Mouse (Mus musculus) limb, embryonic 10.5 days (tissue): ENCODE data around the gene Rtp4. TPM values are rescaled to one million over a fixed set of nuclear protein-coding genes. Genes with fewer than 3 reads are reported as not detected.

Source experiments
- DNase-seq: peaks from one replicate; pipeline ENCODE4 v3.0.0-alpha.2; 2017; ENCODE audit warnings: low spot score
- H3K27ac ChIP-seq: fragments of 300-500 bp; sonication (generic); 2 replicates; pipeline ENCODE4 v1.5.1; 2016; ENCODE audit warnings: mild to moderate bottlenecking
- H3K27me3 ChIP-seq: fragments of 300-500 bp; sonication (generic); 2 replicates; pipeline ENCODE4 v1.6.1; 2016; ENCODE audit warnings: low read depth, mild to moderate bottlenecking; ENCODE audit not compliant: poor library complexity, severe bottlenecking
- H3K36me3 ChIP-seq: fragments of 300-500 bp; sonication (generic); 2 replicates; pipeline ENCODE4 v1.6.1; 2016; ENCODE audit warnings: mild to moderate bottlenecking, moderate library complexity
- H3K4me1 ChIP-seq: fragments of 300-500 bp; sonication (generic); 2 replicates; pipeline ENCODE4 v1.6.1; 2016
- H3K4me3 ChIP-seq: fragments of 300-500 bp; sonication (generic); 2 replicates; pipeline ENCODE4 v1.5.1; 2016; ENCODE audit warnings: mild to moderate bottlenecking, moderate library complexity
- H3K9me3 ChIP-seq: fragments of 300-500 bp; sonication (generic); replicated peaks from 2 replicates; pipeline ENCODE4 v1.6.1; 2016; ENCODE audit warnings: mild to moderate bottlenecking
- WGBS: fragments of 180-500 bp; shearing (Covaris S2); methylation state at CpG from one replicate; pipeline ENCODE4 v1.1.7; 2016; 5-methylcytosine and 5-hydroxymethylcytosine counted together
- polyA plus RNA-seq: library from polyadenylated mRNA; unstranded; fragments of >200 nt; fragmentation: Nextera tagmentation; extraction: Ambion mirVana; gene quantifications from 2 replicates; pipeline ENCODE4 v1.2.1, GENCODE M21; 2016

Rtp4 gene
- polyA plus RNA-seq, 1 experiment from 2014 or later = 0.98 TPM

DNA sequence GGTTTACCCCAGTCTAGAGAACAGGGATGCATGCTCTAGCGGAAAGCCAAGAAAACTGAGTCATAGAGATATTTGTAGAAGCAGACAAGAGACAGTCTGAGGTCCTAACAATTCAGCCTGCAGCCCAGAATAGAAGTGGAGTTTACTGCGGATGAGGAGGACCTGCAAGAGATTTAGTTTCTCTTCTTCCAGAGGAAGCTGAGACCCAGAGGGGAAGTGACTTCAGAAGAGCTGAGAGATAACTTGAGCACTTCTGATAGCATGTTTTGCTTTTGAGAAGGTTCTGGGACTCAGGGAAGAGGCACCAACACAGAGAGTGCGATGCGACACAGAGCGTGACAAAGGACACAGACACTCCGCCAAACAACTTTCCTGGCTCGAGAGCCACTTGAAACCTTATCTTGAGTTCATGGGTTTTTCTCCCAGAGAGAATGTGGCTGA, 21.4 kb upstream of the Rtp4 start:
- no peaks in the 10 kb centered on the region for H3K36me3 ChIP-seq
- peaks cover 6% of the 10 kb centered on the region; the same call in 1 of the 2 replicates for H3K4me1 ChIP-seq
- no peak for DNase-seq
- WGBS = 84% methylated on average over 7 of the region's 7 CpGs
- H3K27ac ChIP-seq = no peak overlapping the region
- H3K27me3 ChIP-seq = no peaks in the 10 kb centered on the region
- no peak overlapping the region for H3K4me3 ChIP-seq
- no peaks in the 10 kb centered on the region for H3K9me3 ChIP-seq

DNA sequence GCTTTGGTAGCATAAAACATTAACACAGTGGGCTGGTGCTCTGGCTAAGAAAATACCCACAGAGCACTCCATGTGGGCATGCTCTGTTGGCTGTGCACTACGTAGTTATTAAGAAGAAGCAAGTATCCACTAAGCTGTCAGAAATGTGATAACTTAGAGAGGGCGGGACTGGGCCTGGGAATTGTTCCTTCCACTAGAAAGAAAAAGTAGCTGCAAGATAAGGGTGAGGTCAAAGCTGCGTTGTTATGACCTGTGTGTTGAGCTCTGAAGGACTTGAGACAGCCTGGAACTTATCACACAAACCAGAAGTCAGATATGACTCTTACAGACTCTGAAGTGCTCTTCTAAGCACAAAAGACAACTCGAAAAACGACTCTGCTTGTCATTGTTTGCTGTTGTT, 19.5 kb upstream of the Rtp4 start:
- no peak for DNase-seq
- Histone ChIP-seq H3K4me1 (peaks cover 6% of the 10 kb centered on the region; the same call in 1 of the 2 replicates), H3K9me3 (no peaks in the 10 kb centered on the region), H3K27ac (no peak overlapping the region), H3K27me3 (0 out of 2 replicates have a peak, but pooled peaks cover 5% of the 10 kb centered on the region), H3K4me3 (no peak overlapping the region), H3K36me3 (no peaks in the 10 kb centered on the region)
- WGBS = 85% methylated on average over 5 of the region's 5 CpGs

DNA sequence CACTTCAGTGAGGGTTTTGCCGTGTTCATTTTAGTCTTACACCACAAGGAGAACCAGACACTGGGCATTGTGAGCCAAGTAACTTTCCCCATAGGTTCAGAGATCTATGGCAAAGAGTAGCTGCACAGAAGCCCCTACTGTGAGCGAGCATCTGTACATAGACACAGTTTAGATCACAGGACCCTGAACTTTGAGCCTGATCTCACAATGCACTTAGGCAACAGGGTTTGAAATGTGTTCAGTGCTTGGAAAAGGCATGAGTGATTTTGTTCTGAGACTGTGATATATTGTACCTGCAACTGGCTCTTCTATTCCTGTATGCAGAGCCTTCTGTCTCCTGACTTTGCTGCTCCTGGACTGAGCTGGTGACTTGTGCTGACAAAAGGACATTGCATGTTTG, 18.8 kb upstream of the Rtp4 start:
- no peak overlapping the region for H3K4me3 ChIP-seq
- no peaks in the 10 kb centered on the region for H3K36me3 ChIP-seq
- H3K27me3 ChIP-seq = 0 out of 2 replicates have a peak, but pooled peaks cover 5% of the 10 kb centered on the region
- no peaks in the 10 kb centered on the region for H3K9me3 ChIP-seq
- no peak overlapping the region for H3K27ac ChIP-seq
- WGBS = 91% methylated on average over 2 of the region's 2 CpGs
- peaks cover 13% of the 10 kb centered on the region for H3K4me1 ChIP-seq
- no peak for DNase-seq

DNA sequence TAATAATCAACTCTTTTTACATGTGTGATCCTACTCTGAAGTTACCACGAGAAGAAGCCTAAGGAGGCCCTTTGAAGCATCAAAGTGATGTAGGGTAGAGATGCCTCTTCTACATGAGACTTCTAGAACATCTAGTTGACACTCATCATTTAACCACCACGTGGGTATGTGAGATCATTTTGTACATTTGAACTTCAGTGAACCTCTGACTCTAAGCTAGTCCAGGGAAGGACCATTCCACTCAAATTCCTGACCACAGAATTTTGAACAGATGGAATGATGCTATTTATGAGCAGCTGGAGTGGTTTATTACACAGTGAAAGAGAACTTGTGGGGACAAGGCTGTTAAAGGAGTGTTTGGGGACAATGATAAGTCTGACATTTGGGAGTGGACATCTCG, 17.6 kb upstream of the Rtp4 start:
- H3K9me3 ChIP-seq = no peaks in the 10 kb centered on the region
- peaks cover 10% of the 10 kb centered on the region for H3K4me1 ChIP-seq
- H3K4me3 ChIP-seq = no peak overlapping the region
- 76% methylated on average over 3 of the region's 3 CpGs for WGBS
- no peaks in the 10 kb centered on the region for H3K36me3 ChIP-seq
- H3K27ac ChIP-seq = no peak overlapping the region
- H3K27me3 ChIP-seq = 0 out of 2 replicates have a peak, but pooled peaks cover 5% of the 10 kb centered on the region
- DNase-seq = no peak

DNA sequence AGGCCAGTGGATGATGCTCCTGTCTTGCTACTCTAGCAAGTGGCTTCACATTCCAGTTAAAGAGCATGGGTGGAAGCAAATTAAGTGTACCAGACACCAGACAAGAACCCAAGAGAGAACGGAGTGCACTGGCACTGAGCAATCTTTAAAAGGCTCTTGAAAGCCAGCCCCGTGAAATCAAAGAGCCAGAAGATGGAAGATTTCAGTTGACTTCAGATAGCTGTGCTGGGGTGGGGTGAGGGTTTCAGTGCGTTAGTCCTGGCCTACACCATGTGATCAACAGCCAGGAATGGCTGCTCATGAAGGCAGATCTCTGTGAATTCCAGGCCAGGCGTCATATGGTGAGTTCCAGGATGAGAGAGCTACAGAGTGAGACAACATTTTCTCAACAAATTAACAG, 16.7 kb upstream of the Rtp4 start:
- Histone ChIP-seq H3K4me1 (peaks cover 10% of the 10 kb centered on the region), H3K36me3 (no peaks in the 10 kb centered on the region), H3K27ac (no peak overlapping the region), H3K27me3 (0 out of 2 replicates have a peak, but pooled peaks cover 5% of the 10 kb centered on the region), H3K4me3 (no peak overlapping the region), H3K9me3 (no peaks in the 10 kb centered on the region)
- 66% methylated on average over 4 of the region's 4 CpGs for WGBS
- DNase-seq = no peak

DNA sequence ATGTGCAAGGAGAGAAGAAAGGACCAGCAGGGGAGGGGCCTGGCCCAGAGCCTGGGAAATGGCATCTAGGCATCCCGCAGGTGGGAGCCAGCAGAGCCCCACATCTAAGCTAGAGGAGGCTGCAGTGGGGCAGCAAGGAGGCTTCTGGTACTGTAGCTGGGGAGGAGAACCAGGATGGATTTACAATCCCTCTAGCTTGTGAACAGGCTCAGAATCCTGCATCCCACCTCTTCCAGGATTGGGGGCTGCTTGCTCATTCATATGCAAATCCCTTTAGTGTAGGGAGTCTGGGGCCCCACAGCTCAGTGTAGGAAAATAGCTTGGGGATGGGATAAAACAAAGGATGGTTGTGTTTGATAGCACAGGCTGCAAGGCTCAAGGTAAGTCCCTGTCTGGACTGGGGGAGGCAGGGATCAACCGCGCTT, 15.8 kb upstream of the Rtp4 start:
- WGBS = 49% methylated on average over 3 of the region's 3 CpGs
- Histone ChIP-seq H3K27me3 (0 out of 2 replicates have a peak, but pooled peaks cover 5% of the 10 kb centered on the region), H3K27ac (no peak overlapping the region)

DNA sequence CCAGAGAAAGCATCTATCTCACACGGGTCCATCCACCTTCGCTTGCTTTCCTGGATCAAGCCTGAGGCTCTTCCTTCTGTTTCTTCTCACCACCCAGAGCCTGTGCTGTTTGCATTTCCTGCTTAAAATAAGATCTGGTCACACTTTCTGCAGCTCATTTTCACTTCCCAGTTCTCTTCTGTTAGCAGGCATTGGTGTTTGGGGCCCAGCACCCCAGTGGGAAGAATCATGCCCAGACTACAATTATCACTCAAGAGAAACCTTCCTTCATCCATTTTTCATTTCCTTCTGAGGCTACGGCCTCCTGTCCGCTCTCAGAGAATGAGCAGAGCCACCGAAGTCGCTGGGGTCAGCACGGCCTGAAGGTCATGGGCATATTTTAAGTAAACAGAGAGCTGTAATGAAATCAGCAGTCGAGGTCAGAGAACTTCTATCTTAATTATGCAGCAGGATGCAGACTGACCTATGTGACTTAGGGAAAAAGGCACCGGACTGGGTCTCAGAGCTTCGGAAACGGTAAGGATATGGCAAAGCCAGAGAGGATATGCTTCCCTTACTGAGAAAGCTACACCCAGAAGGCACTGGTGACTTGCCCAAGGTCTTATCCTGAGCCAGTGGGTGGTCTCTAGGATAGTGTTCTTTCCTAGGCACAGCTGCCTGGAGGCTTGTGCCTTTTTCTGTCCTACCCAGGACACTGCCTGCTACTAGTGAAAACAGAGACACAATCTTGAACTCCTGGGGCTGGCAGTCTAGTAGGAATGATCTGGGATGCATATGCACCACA, 14.0 kb upstream of the Rtp4 start:
- whole genome bisulfite sequencing = 40% methylated on average over 11 of the region's 11 CpGs
- Histone ChIP-seq H3K27ac (no peak overlapping the region), H3K9me3 (no peaks in the 10 kb centered on the region), H3K4me1 (peaks cover 10% of the 10 kb centered on the region), H3K36me3 (no peaks in the 10 kb centered on the region), H3K4me3 (no peak overlapping the region), H3K27me3 (0 out of 2 replicates have a peak, but pooled peaks cover 5% of the 10 kb centered on the region)
- DNase-seq = no peak

More for the DNA sequence above, 15.8 kb upstream of the Rtp4 start:
- Histone ChIP-seq H3K4me1 (peaks cover 10% of the 10 kb centered on the region), H3K9me3 (no peaks in the 10 kb centered on the region), H3K36me3 (no peaks in the 10 kb centered on the region), H3K4me3 (no peak overlapping the region)
- no peak for DNase-seq

DNA sequence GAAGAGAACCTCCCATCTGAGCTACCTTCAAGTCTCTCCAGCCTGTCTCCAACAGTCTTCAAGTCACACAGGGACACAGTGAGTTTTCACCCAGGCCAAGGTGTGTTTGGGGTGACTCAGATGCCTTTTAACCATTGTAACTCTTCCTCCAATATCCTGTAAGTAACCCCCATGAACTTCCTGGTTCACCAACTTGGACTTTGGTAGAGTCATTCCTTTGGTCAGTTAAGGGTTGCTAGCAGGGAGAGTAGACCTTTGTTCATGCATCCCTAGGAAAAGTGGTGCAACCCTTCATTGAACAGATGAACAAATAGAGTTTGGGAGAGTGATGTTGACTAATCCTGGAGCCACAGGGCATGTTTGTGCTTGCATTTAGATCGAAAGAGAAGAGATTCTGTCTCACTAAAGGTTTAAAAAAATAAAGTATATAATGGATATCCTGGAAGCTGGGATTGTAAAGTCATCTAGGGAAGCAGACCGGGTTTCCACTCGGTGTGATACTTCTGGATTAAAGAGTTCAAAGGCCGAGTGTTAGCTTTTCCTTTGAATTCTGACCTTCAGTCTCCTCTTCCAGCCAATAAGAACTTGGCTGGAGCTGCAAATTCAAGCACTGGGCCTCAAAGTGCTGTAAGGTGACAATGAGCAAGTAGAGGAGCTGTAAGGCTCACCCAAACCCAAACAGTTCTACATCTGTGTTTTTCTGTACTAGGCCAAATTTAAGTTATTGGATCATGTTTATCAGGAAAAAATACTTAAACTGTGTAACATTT, 8.7 kb upstream of the Rtp4 start:
- no peak for DNase-seq
- 81% methylated on average over 4 of the region's 4 CpGs for WGBS
- Histone ChIP-seq H3K4me3 (no peak overlapping the region), H3K9me3 (no peaks in the 10 kb centered on the region), H3K27ac (no peak overlapping the region), H3K27me3 (no peaks in the 10 kb centered on the region), H3K4me1 (peaks cover 2% of the 10 kb centered on the region), H3K36me3 (no peaks in the 10 kb centered on the region)

DNA sequence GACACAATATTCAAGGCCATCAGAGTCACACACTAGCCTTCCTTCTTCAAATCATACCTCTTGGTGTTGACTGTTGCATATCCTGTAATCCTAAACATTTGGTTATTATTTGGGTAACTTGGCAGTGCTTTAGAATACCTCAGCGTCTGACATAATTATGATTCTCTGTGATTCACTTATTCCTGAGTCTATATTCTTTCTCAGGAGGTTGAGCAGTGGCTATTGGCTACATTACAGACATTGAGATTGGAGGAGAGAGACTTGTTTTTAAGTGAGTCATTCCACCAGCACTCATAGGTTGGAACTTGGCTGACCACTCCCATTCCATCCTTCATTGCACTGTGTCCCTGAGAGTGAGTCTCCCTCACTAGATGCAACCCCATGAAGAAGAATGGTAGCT, 6.7 kb upstream of the Rtp4 start:
- H3K27ac ChIP-seq = no peak overlapping the region
- no peak overlapping the region for H3K4me3 ChIP-seq
- no peaks in the 10 kb centered on the region for H3K36me3 ChIP-seq
- no peaks in the 10 kb centered on the region for H3K9me3 ChIP-seq
- no peaks in the 10 kb centered on the region for H3K27me3 ChIP-seq
- H3K4me1 ChIP-seq = no peaks in the 10 kb centered on the region
- no peak for DNase-seq
- 92% methylated on average over 1 of the region's 1 CpGs for WGBS

DNA sequence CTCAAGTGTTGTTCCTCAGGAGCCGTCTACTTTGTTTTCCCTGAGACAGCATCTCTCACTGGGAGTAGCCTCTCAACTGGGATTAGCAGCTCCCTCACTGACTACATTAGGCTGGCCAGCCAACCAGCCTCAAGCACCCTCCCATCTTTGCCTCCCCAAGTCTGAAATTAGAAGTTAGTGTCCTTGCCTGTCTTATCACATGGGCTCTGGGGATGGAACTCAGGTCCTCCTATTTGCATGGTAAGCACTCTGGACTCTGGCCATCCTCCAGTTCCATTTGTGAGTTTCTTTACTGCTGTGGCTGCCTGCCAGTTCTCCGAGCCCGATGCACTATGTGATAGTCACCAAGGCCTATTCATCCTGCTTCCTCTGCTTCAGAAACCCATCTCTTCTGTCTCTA, 4.3 kb upstream of the Rtp4 start:
- 85% methylated on average over 3 of the region's 3 CpGs for WGBS
- H3K4me3 ChIP-seq = no peak overlapping the region
- H3K27me3 ChIP-seq = no peaks in the 10 kb centered on the region
- H3K4me1 ChIP-seq = peaks cover 21% of the 10 kb centered on the region
- no peak overlapping the region for H3K27ac ChIP-seq
- no peaks in the 10 kb centered on the region for H3K36me3 ChIP-seq
- no peaks in the 10 kb centered on the region for H3K9me3 ChIP-seq
- DNase-seq = no peak

DNA sequence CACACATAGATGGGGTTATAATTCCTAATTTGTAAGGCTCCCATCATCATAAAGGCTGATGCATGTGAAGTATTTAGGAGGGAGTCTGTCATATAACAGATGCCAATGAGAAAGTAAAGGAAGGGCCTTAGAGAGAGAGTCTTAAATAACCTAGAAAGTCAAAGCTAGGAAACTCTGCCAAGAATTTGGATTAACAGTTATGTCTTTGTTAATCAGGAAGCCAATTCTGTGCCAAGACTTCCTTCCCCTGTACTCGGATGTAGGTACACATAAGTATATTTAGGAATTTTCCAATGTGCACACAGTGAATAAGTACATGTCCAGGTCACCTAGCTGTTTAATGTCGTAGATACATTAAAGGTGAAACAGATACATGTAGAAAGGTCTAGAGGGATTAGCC, 3.5 kb upstream of the Rtp4 start:
- Histone ChIP-seq H3K4me1 (peaks cover 29% of the 10 kb centered on the region), H3K27ac (no peak overlapping the region), H3K4me3 (no peak overlapping the region), H3K9me3 (no peaks in the 10 kb centered on the region), H3K36me3 (no peaks in the 10 kb centered on the region), H3K27me3 (0 out of 2 replicates have a peak, but pooled peaks cover 2% of the 10 kb centered on the region)
- no peak for DNase-seq
- WGBS = 91% methylated on average over 2 of the region's 2 CpGs

DNA sequence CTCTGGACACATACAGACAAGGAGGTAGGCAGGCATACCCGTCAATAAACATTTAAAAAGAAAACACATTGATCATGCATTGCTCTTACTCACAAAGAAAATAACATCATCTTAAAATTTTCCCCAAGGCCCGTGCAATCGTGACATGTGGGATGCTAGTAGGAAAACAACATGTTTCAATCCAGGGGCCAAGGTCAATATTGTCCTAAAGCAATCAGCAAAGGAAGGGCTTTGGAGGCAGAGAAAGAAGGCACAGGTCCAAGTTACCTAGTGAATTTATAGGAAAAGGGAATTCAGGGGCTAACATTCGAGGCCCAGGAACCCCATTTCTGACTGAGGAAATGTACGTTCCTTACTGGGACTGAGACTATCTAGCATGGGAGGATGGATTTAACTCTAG, 2.9 kb upstream of the Rtp4 start:
- Histone ChIP-seq H3K36me3 (no peaks in the 10 kb centered on the region), H3K27ac (no peak overlapping the region), H3K27me3 (0 out of 2 replicates have a peak, but pooled peaks cover 4% of the 10 kb centered on the region), H3K4me3 (no peak overlapping the region), H3K4me1 (peaks cover 35% of the 10 kb centered on the region), H3K9me3 (no peaks in the 10 kb centered on the region)
- 94% methylated on average over 5 of the region's 5 CpGs for WGBS
- DNase-seq = no peak
